Mouse (Mus musculus) hindbrain, embryonic 16.5 days (tissue): ENCODE measurements at regions not wholly inside any gene's neighbourhood (a gene's known extent, or its start where the extent isn't known, plus 50 kb on each side); places are given as distances from the start of the nearest gene placed in this dataset.
A peak's percentile ranks its signal among the peaks of the same experiment; 100 is the strongest.

ENCODE experiments used
- ATAC-seq: fragments of 200-750 bp; cut with Nextera tagmentation; 2 replicates; pipeline ENCODE4 v1.8.0; 2017; ENCODE audit warnings: moderate TSS enrichment, moderate library complexity
- H3K27ac ChIP-seq: fragments of 300-500 bp; sonication (generic); 2 replicates; pipeline ENCODE4 v1.5.1; 2014; ENCODE audit warnings: low read depth, mild to moderate bottlenecking, control low read depth, low read length, moderate library complexity
- H3K27me3 ChIP-seq: fragments of 300-500 bp; sonication (generic); replicated peaks from 2 replicates; pipeline ENCODE4 v1.6.1; 2014; ENCODE audit warnings: low read length; ENCODE audit not compliant: control insufficient read depth, insufficient read depth
- H3K36me3 ChIP-seq: fragments of 300-500 bp; sonication (generic); 2 replicates; pipeline ENCODE4 v1.6.1; 2014; ENCODE audit warnings: mild to moderate bottlenecking, low read length, moderate library complexity, mixed read lengths; ENCODE audit not compliant: control insufficient read depth, insufficient read depth
- H3K4me1 ChIP-seq: fragments of 300-500 bp; sonication (generic); 2 replicates; pipeline ENCODE4 v1.6.1; 2014; ENCODE audit warnings: low read depth, low read length; ENCODE audit not compliant: control insufficient read depth, insufficient read depth
- H3K4me2 ChIP-seq: fragments of 300-500 bp; sonication (generic); 2 replicates; pipeline ENCODE4 v1.6.1; 2014; ENCODE audit warnings: mild to moderate bottlenecking, low read length, control low read depth, moderate library complexity
- H3K4me3 ChIP-seq: fragments of 300-500 bp; sonication (generic); 2 replicates; pipeline ENCODE4 v1.5.1; 2014; ENCODE audit warnings: mild to moderate bottlenecking, low read length, control low read depth, moderate library complexity
- H3K9ac ChIP-seq: fragments of 300-500 bp; sonication (generic); 2 replicates; pipeline ENCODE4 v1.6.1; 2014; ENCODE audit warnings: low read depth, mild to moderate bottlenecking, control low read depth, low read length, moderate library complexity
- H3K9me3 ChIP-seq: fragments of 300-500 bp; sonication (generic); 2 replicates; pipeline ENCODE4 v1.6.1; 2014; ENCODE audit warnings: mild to moderate bottlenecking, low read length, moderate library complexity; ENCODE audit not compliant: control insufficient read depth
- WGBS: fragments of 180-500 bp; shearing (Covaris S2); extraction: QIAGEN DNeasy Blood & Tissue Kit; methylation state at CpG from one replicate; pipeline ENCODE4 v1.1.7; 2014; 5-methylcytosine and 5-hydroxymethylcytosine counted together

GRCm38 (mm10) chr1:107897743-107898437, 308.1 kb downstream of the Serpinb8 start:
- Histone ChIP-seq H3K4me2 (no peak overlapping the region), H3K4me3 (no peak overlapping the region), H3K27ac (no peak overlapping the region), H3K27me3 (no peaks in the 10 kb centered on the region), H3K36me3 (no peaks in the 10 kb centered on the region), H3K4me1 (no peaks in the 10 kb centered on the region), H3K9ac (no peak overlapping the region; the same call in 1 of the 2 replicates), H3K9me3 (no peaks in the 10 kb centered on the region)
- WGBS = 48% methylated on average over 3 of the region's 3 CpGs
- no peak for ATAC-seq

GRCm38 (mm10) chr1:107899261-107899660, 309.5 kb downstream of the Serpinb8 start:
- Histone ChIP-seq H3K4me2 (no peak overlapping the region), H3K4me1 (no peaks in the 10 kb centered on the region), H3K27ac (no peak overlapping the region), H3K36me3 (no peaks in the 10 kb centered on the region), H3K4me3 (no peak overlapping the region), H3K9me3 (no peaks in the 10 kb centered on the region), H3K9ac (no peak overlapping the region), H3K27me3 (no peaks in the 10 kb centered on the region)
- 69% methylated on average over 4 of the region's 4 CpGs for WGBS
- ATAC-seq = 0 out of 2 replicates have a peak, but pooled peaks have one; percentile 67

DNA sequence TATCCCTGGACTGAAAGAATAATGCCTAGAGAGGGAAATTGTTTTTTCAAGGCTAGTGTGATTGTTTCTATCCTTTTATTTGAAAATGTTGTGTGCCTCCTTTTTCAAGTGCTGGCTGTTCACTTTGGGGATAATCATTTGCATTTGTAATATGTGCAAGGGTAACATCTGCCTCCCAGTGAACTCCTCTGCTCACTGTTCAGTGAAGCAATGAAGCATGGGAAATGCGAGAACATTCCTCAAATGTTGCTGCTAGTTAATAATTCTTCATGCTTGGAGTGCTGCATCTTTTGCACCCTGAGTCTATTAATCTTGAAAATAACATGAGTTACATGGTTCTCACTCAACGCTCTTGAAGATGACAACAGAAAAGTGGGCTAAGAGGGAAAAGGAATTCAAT, 310.6 kb downstream of the Serpinb8 start:
- Histone ChIP-seq H3K27ac (no peak overlapping the region), H3K9ac (no peak overlapping the region), H3K27me3 (no peaks in the 10 kb centered on the region), H3K4me1 (no peaks in the 10 kb centered on the region), H3K9me3 (no peaks in the 10 kb centered on the region), H3K4me2 (no peak overlapping the region), H3K4me3 (no peak overlapping the region), H3K36me3 (no peaks in the 10 kb centered on the region)
- WGBS = 18% methylated on average over 2 of the region's 2 CpGs
- ATAC-seq = peak; percentile 37; the same call in 1 of the 2 replicates

DNA sequence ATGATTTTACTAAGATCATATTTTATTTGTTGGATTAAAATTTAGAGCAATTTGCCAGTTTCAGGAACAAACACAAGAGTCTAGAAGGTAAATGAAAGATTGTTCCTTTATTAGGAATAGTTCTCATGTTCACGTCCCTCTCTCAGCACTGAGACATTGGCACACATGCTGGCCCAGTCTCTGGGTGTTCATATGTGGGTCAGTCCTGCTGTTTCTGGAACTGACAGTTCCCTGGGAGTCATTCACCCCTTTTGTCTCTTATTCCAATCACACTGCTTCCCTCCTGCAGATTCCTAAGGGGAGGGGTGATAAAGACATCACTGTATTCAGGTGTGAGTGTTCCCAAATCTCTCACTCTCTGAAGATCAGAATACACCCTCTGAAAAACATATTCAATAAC, 311.1 kb downstream of the Serpinb8 start:
- H3K27ac ChIP-seq = no peak overlapping the region
- peak; percentile 42; the same call in 1 of the 2 replicates for ATAC-seq
- no peak overlapping the region for H3K4me2 ChIP-seq
- H3K4me1 ChIP-seq = no peaks in the 10 kb centered on the region
- no peaks in the 10 kb centered on the region for H3K9me3 ChIP-seq
- no peak overlapping the region for H3K9ac ChIP-seq
- 29% methylated on average over 1 of the region's 1 CpGs for WGBS
- no peak overlapping the region for H3K4me3 ChIP-seq
- H3K27me3 ChIP-seq = no peaks in the 10 kb centered on the region
- no peaks in the 10 kb centered on the region for H3K36me3 ChIP-seq

- no peak overlapping the region for H3K4me3 ChIP-seq
- WGBS = 36% methylated on average over 4 of the region's 4 CpGs
- H3K27me3 ChIP-seq = no peaks in the 10 kb centered on the region
- H3K9me3 ChIP-seq = no peaks in the 10 kb centered on the region
- peak; percentile 82 for ATAC-seq
- H3K27ac ChIP-seq = no peak overlapping the region
- H3K9ac ChIP-seq = no peak overlapping the region
- no peaks in the 10 kb centered on the region for H3K36me3 ChIP-seq
- no peak overlapping the region for H3K4me2 ChIP-seq
- no peaks in the 10 kb centered on the region for H3K4me1 ChIP-seq
Observed at GRCm38 (mm10) chr1:107908236-107909063, 318.6 kb downstream of the Serpinb8 start.

DNA sequence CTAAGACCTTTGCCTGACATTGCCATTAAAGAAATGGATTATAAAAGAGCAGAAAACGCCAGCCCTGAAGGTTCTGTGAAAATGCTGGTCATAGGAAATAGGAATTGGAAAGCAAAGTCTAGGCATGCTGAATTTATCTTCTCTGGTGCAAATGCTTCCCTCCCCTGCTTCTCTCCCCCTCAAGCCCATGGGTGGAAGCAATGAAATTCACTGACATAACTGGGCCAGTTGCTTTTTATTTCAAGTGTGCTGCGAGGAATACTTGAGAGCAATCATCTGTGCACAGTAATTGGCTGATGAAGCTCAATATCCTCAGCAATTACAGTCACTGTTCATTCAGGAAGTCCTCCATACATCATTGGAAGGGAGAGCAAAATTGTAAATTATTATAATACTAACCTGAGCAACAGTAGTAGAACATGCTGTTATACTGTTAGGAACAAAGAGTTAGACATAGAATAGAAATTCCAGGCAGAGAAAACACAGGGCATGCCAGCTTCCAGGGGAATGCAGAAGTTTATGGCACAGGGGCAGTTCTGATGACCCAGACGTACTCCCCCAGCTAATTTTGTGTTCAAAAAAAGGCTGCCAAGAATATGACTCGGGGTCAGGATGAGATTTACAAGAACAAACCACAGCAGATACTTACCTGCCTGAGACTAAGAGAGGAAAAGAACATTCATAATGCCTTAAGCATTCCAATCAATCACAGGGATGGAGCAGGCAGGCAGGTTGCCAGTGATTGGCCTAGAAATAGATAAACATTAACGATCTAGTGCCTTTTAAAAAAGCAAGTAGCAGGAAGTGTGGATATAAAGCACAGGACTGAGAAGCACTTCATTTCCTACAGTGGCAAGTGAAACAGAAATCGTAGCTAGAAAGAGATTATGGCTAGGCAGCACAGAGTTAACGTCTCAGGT, 325.1 kb downstream of the Serpinb8 start:
- H3K9me3 ChIP-seq = no peaks in the 10 kb centered on the region
- no peaks in the 10 kb centered on the region for H3K27me3 ChIP-seq
- H3K4me3 ChIP-seq = no peak overlapping the region
- ATAC-seq = peak; percentile 82
- H3K4me1 ChIP-seq = no peaks in the 10 kb centered on the region; the same call in 1 of the 2 replicates
- no peaks in the 10 kb centered on the region for H3K36me3 ChIP-seq
- WGBS = 46% methylated on average over 7 of the region's 7 CpGs
- no peak overlapping the region for H3K9ac ChIP-seq
- no peak overlapping the region for H3K4me2 ChIP-seq
- peak overlapping the region; percentile 42; the same call in 1 of the 2 replicates for H3K27ac ChIP-seq

DNA sequence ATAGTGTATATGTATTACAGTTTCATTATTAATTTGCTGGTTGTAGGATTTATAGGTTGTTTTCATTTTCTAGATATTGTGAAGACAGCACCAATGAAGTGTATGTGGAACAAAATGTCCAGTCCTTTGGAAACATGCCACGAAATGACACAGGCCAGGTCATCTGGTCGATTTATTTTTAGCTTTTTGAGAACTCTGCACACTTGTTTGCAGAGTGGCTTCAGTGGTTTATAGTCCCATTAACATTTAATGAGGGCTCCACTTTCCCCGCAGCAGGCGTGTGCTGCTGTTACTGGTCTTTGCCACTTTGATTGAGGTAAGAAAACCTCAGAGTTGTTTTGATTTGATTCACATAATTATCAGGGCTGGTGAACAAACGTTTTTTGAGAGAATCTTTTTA, 327.2 kb downstream of the Serpinb8 start:
- Histone ChIP-seq H3K4me1 (no peaks in the 10 kb centered on the region; the same call in 1 of the 2 replicates), H3K27ac (no peak overlapping the region), H3K27me3 (no peaks in the 10 kb centered on the region), H3K9ac (no peak overlapping the region), H3K36me3 (no peaks in the 10 kb centered on the region), H3K4me3 (no peak overlapping the region), H3K4me2 (no peak overlapping the region), H3K9me3 (no peaks in the 10 kb centered on the region)
- 67% methylated on average over 5 of the region's 5 CpGs for WGBS
- no peak for ATAC-seq

GRCm38 (mm10) chr1:107941601-107942270, 351.9 kb downstream of the Serpinb8 start:
- H3K9ac ChIP-seq = no peak overlapping the region
- H3K36me3 ChIP-seq = no peaks in the 10 kb centered on the region
- H3K4me1 ChIP-seq = no peaks in the 10 kb centered on the region
- no peak overlapping the region for H3K4me2 ChIP-seq
- no peaks in the 10 kb centered on the region for H3K9me3 ChIP-seq
- no peak for ATAC-seq
- no peak overlapping the region for H3K4me3 ChIP-seq
- 88% methylated on average over 5 of the region's 5 CpGs for WGBS
- H3K27ac ChIP-seq = no peak overlapping the region
- no peaks in the 10 kb centered on the region for H3K27me3 ChIP-seq
